Mouse (Mus musculus) intestine, embryonic 16.5 days (tissue): ENCODE measurements around the gene Olfr734. TPM values are rescaled to one million over a fixed set of nuclear protein-coding genes. Genes with fewer than 3 reads are reported as not detected.

Experiments
- polyA plus RNA-seq: library from polyadenylated mRNA; unstranded; fragments of >200 nt; fragmentation: Nextera tagmentation; extraction: Ambion mirVana; gene quantifications from 2 replicates; pipeline ENCODE4 v1.2.1, GENCODE M21; 2015

Gene Olfr734
- polyA plus RNA-seq, 1 experiment from 2014 or later, result not detected

Other genes with a start within 250 kb of the Olfr734 start
- not detected in 2 replicates for gene Olfr726, start 235.8 kb downstream of the Olfr734 start, polyA plus RNA-seq
- gene Olfr727, start 203.6 kb downstream of the Olfr734 start, polyA plus RNA-seq, result not detected in 2 replicates
- not detected in 2 replicates for gene Olfr728, start 184.1 kb downstream of the Olfr734 start, polyA plus RNA-seq
- not detected in 2 replicates for gene Olfr729, start 173.9 kb downstream of the Olfr734 start, polyA plus RNA-seq
- gene Olfr730, start 138.6 kb downstream of the Olfr734 start, polyA plus RNA-seq, result not detected in 2 replicates
- not detected in 2 replicates for gene Olfr731, start 84.9 kb downstream of the Olfr734 start, polyA plus RNA-seq
- gene Olfr732, start 42.6 kb downstream of the Olfr734 start, polyA plus RNA-seq, result not detected in 2 replicates
- gene Olfr733, start 25.2 kb downstream of the Olfr734 start, polyA plus RNA-seq, result not detected in 2 replicates
- gene Olfr735, start 22.1 kb upstream of the Olfr734 start, polyA plus RNA-seq, result not detected in 2 replicates
- 0.05 and 0.10 TPM in 2 replicates for gene Tlr11, start 31.2 kb upstream of the Olfr734 start, polyA plus RNA-seq
- not detected in 2 replicates for gene Olfr736, start 54.4 kb upstream of the Olfr734 start, polyA plus RNA-seq
- not detected in 2 replicates for gene Olfr738, start 80.8 kb upstream of the Olfr734 start, polyA plus RNA-seq
- gene Olfr739, start 91.9 kb upstream of the Olfr734 start, polyA plus RNA-seq, result not detected in 2 replicates
- gene Olfr740, start 118.8 kb upstream of the Olfr734 start, polyA plus RNA-seq, result not detected in 2 replicates
- gene Olfr741, start 146.0 kb upstream of the Olfr734 start, polyA plus RNA-seq, result not detected in 2 replicates
- not detected in 2 replicates for gene Olfr742, start 176.8 kb upstream of the Olfr734 start, polyA plus RNA-seq
- not detected in 2 replicates for gene Olfr743, start 195.1 kb upstream of the Olfr734 start, polyA plus RNA-seq